Mouse (Mus musculus) limb, embryonic 11.5 days (tissue): ENCODE measurements around the gene Chd3. TPM values are rescaled to one million over a fixed set of nuclear protein-coding genes. Genes with fewer than 3 reads are reported as not detected.

Source experiments
- ATAC-seq: fragments of 200-750 bp; cut with Nextera tagmentation; 2 replicates; pipeline ENCODE4 v1.8.0; 2017; ENCODE audit warnings: low read depth; ENCODE audit not compliant: insufficient number of reproducible peaks, low FRiP score, low TSS enrichment
- DNase-seq: peaks from one replicate; pipeline ENCODE4 v3.0.0-alpha.2; 2015; ENCODE audit warnings: low spot score
- H3K27ac ChIP-seq: fragments of 300-500 bp; sonication (generic); replicated peaks from 2 replicates; pipeline ENCODE4 v1.5.1; 2014; ENCODE audit warnings: low read depth, mild to moderate bottlenecking, low read length
- H3K27me3 ChIP-seq: fragments of 300-500 bp; sonication (generic); 2 replicates; pipeline ENCODE4 v1.6.1; 2014; ENCODE audit warnings: mild to moderate bottlenecking, low read length, mixed read lengths; ENCODE audit not compliant: control insufficient read depth, insufficient read depth
- H3K36me3 ChIP-seq: fragments of 300-500 bp; sonication (generic); 2 replicates; pipeline ENCODE4 v1.6.1; 2014; ENCODE audit warnings: mild to moderate bottlenecking, low read length, moderate library complexity, mixed read lengths; ENCODE audit not compliant: control insufficient read depth, insufficient read depth
- H3K4me1 ChIP-seq: fragments of 300-500 bp; sonication (generic); 2 replicates; pipeline ENCODE4 v1.6.1; 2014; ENCODE audit warnings: low read length, mixed read lengths; ENCODE audit not compliant: control insufficient read depth, insufficient read depth
- H3K4me2 ChIP-seq: fragments of 300-500 bp; sonication (generic); 2 replicates; pipeline ENCODE4 v1.6.1; 2014; ENCODE audit warnings: low read depth, mild to moderate bottlenecking, moderate library complexity; ENCODE audit not compliant: severe bottlenecking
- H3K4me3 ChIP-seq: fragments of 300-500 bp; sonication (generic); 2 replicates; pipeline ENCODE4 v1.5.1; 2014; ENCODE audit warnings: low read depth, low read length
- H3K9ac ChIP-seq: fragments of 300-500 bp; sonication (generic); 2 replicates; pipeline ENCODE4 v1.6.1; 2014; ENCODE audit warnings: mild to moderate bottlenecking, low read length
- H3K9me3 ChIP-seq: fragments of 300-500 bp; sonication (generic); 2 replicates; pipeline ENCODE4 v1.6.1; 2016; ENCODE audit warnings: low read length; ENCODE audit not compliant: control insufficient read depth
- WGBS: fragments of 180-500 bp; shearing (Covaris S2); extraction: QIAGEN DNeasy Blood & Tissue Kit; methylation state at CpG from one replicate; pipeline ENCODE4 v1.1.7; 2014; 5-methylcytosine and 5-hydroxymethylcytosine counted together
- polyA plus RNA-seq: library from polyadenylated mRNA; unstranded; fragments of >200 nt; fragmentation: Nextera tagmentation; extraction: Ambion mirVana; gene quantifications from 2 replicates; pipeline ENCODE4 v1.2.1, GENCODE M21; 2014

The Chd3 gene
- polyA plus RNA-seq, 1 experiment from 2014 or later, result 58.6 TPM

DNA sequence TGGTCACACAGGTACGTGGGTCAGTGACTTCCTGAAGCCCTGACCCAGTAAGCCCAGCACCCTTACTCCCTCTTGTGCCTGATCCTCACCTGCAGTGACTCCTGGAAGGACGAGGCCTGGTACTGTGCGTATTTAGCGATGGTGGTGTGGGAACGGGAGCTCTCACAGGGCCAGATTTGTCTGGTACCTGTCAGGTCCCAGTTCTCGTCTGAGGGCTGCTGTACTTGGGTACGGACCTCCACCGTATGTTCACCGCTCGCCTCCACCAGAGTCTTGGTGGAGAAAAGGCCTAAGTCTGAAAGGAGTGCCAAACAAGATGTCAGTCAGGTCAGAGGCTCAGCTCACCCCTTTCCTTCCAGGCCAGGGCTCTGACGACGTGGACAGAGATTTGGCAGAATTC, 32.8 kb upstream of the Chd3 start:
- H3K36me3 ChIP-seq, result peaks cover 58% of the 10 kb centered on the region
- WGBS, result 84% methylated on average over 12 of the region's 12 CpGs
- H3K9ac ChIP-seq, result no peak overlapping the region
- ATAC-seq, result no peak
- peaks cover 37% of the 10 kb centered on the region for H3K4me1 ChIP-seq
- no peak overlapping the region for H3K27ac ChIP-seq
- no peaks in the 10 kb centered on the region for H3K27me3 ChIP-seq
- no peak overlapping the region for H3K4me3 ChIP-seq
- no peak overlapping the region for H3K4me2 ChIP-seq
- DNase-seq, result no peak
- no peaks in the 10 kb centered on the region for H3K9me3 ChIP-seq

DNA sequence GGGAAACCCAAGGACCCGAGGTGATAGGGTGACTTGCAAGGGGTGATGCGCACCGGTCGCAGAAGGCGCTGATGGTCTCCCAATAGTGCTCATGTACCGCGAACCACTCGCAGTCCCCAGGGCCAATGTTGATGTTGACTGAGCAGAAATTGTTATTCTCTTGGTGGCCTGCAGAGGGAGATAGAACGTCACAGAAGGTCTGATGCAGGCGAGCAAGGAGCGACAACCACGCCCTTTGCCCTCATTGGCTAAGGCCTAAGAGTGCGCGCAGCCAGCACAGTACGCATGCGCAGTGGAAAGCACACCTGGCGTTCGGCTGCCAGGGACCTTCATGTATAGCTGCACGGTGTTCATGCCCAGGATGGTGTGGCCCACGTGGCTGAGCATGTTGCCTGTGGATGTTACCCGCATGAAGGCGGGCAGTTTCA, 32.0 kb upstream of the Chd3 start:
- ATAC-seq (peak; percentile 67), DNase-seq (peak; percentile 92)
- Histone ChIP-seq H3K9ac (no peak overlapping the region; the same call in 1 of the 2 replicates), H3K4me1 (peaks cover 42% of the 10 kb centered on the region), H3K36me3 (peaks cover 52% of the 10 kb centered on the region), H3K27me3 (no peaks in the 10 kb centered on the region), H3K9me3 (no peaks in the 10 kb centered on the region), H3K4me3 (no peak overlapping the region), H3K4me2 (no peak overlapping the region), H3K27ac (no peak overlapping the region)
- WGBS, result 18% methylated on average over 22 of the region's 22 CpGs

- peak overlapping the region; percentile 47; the same call in 1 of the 2 replicates for H3K27ac ChIP-seq
- H3K4me2 ChIP-seq, result peak overlapping the region; percentile 29; the same call in 1 of the 2 replicates
- H3K36me3 ChIP-seq, result peaks cover 42% of the 10 kb centered on the region
- H3K4me3 ChIP-seq, result 0 out of 2 replicates have a peak overlapping the region, but pooled peaks have one; percentile 14
- peaks cover 42% of the 10 kb centered on the region for H3K4me1 ChIP-seq
- peak; percentile 32 for DNase-seq
- WGBS, result 73% methylated on average over 25 of the region's 25 CpGs
- no peak for ATAC-seq
- H3K27me3 ChIP-seq, result no peaks in the 10 kb centered on the region
- H3K9ac ChIP-seq, result peak overlapping the region; percentile 45
- no peaks in the 10 kb centered on the region for H3K9me3 ChIP-seq
Observed at GRCm38 (mm10) chr11:69400083-69400850, 31.1 kb upstream of the Chd3 start.

DNA sequence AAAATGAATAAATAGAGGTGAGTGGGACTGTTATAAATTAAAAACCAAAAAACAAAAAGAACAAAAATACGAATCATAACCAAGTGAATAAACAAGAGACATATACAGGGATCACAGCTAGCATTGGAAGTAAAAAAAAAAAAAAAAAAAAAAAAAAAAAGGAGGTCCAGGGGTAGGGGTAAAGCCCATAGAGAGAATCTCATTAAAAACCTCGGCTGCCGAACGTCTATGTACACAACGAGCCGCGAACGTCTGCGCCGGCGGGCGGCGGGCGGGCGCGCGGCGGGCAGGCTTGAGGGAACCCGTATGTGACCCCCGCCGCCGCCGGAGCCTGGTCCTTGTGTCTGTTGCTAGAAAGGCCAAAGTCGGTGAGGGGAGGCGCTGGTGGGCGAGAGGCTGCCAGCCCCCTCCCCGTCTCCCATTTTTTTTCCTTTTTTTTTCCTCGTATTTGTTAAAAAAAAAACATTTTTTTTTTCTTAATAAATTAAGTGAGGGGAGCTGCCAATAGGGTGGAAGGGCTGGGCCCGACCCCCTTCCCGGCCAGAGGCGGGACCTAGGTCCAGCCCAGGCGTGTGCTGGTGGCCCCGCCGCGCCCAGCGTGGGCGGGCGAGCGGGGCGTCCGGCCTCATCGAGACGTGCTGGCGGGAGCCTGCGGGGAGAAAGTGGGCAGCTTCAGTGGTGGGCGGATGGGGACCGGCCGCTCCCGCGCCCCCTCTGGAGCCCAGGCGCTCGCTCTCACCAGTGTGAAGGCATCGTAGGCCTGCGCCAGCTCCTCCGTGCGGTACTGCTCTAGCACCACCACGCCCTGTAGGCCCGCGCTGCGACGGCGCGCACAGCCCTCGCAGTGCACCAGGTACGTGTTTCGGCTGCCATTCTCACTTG, 30.2 kb upstream of the Chd3 start:
- Histone ChIP-seq H3K9ac (peak overlapping the region; percentile 45; the same call in 1 of the 2 replicates), H3K36me3 (peaks cover 35% of the 10 kb centered on the region), H3K27ac (peak overlapping the region; percentile 47; the same call in 1 of the 2 replicates), H3K4me2 (peak overlapping the region; percentile 29), H3K27me3 (no peaks in the 10 kb centered on the region), H3K9me3 (no peaks in the 10 kb centered on the region), H3K4me1 (peaks cover 42% of the 10 kb centered on the region), H3K4me3 (peak overlapping the region; percentile 14; the same call in 1 of the 2 replicates)
- 13% methylated on average over 66 of the region's 66 CpGs for WGBS
- ATAC-seq (no peak), DNase-seq (peak; percentile 69)

DNA sequence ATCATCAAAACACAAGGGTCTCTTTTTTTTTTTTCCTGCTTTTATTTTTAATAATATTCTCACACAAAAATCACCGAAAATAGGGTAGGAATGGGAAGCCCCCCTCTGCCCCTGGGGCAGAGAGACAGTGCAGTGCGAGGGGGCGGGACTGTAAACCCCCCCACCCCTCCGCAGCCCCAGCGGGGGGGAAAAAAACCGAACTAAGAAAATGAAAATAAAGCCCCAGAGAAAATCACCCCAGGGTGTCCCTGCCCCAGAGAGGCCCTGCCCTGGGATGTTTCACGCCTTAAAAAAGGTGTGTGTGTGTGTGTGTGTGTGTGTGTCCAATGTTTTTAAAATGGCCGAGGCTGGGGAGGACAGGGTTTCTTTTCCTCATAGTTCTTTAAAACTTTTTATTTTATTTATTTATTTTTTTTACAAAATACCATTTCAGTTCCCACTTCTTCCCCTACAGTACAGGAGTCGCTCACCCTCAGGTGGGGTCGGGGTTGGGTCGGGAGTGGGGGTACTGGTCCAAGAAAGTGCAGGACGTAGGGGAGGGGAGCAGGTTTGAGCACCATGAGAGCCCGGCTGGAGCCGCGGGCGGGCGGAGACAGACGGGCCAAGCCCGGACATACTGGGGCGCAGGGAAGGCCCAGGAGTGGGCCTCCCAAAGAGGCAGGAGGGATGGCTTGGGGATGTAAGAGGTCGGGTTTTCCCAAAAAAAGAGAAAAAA, 29.4 kb upstream of the Chd3 start:
- 14% methylated on average over 21 of the region's 21 CpGs for WGBS
- H3K27me3 ChIP-seq, result no peaks in the 10 kb centered on the region
- H3K9me3 ChIP-seq, result no peaks in the 10 kb centered on the region
- peaks cover 42% of the 10 kb centered on the region for H3K4me1 ChIP-seq
- H3K4me3 ChIP-seq, result 0 out of 2 replicates have a peak overlapping the region, but pooled peaks have one; percentile 62
- no peak overlapping the region for H3K27ac ChIP-seq
- no peak for ATAC-seq
- DNase-seq, result peak; percentile 45
- peaks cover 28% of the 10 kb centered on the region for H3K36me3 ChIP-seq
- H3K9ac ChIP-seq, result no peak overlapping the region; the same call in 1 of the 2 replicates
- H3K4me2 ChIP-seq, result peak overlapping the region; percentile 56

- Histone ChIP-seq H3K27me3 (no peaks in the 10 kb centered on the region), H3K9me3 (no peaks in the 10 kb centered on the region), H3K4me3 (peak within 1 kb of the TSS; percentile 62), H3K4me1 (peaks cover 42% of the 10 kb centered on the region), H3K9ac (peak within 1 kb of the TSS; percentile 67), H3K4me2 (peak within 1 kb of the TSS; percentile 80), H3K27ac (peak within 1 kb of the TSS; percentile 49), H3K36me3 (peaks cover 24% of the 10 kb centered on the region)
- WGBS, result 6% methylated on average over 16 of the region's 16 CpGs
- peak; percentile 32; the same call in 1 of the 2 replicates for ATAC-seq
- peak; percentile 73 for DNase-seq
Observed at GRCm38 (mm10) chr11:69398059-69398458, 28.9 kb upstream of the Chd3 start, which contains the start of gene Tmem88. Tmem88 (minus strand) TSS chr11:69398234.

DNA sequence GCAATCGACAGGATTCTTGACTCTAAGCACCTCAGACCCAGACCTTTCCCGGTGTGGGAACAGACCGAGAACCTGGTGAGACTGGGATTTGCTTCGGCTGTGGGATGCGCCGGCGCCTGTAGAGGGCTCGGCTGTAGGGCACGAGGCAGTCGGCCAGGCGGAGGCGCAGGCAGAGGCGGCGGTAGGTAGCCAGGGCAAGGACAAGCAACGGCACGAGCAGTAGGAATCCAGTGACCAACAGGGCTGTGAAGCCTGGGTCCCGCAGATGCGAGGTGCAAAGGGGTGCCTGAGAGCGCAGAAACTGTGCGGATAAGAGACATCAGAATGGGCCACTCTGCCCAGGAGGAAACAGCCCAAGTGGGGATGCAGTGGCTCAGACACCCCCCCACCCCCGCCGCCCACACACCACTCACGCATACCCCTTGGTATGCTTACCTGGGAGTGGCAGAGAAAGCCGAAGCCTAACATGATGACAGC, 28.4 kb upstream of the Chd3 start:
- peak overlapping the region; percentile 62 for H3K4me3 ChIP-seq
- peaks cover 42% of the 10 kb centered on the region for H3K4me1 ChIP-seq
- peak overlapping the region; percentile 56 for H3K4me2 ChIP-seq
- peak overlapping the region; percentile 49 for H3K27ac ChIP-seq
- DNase-seq (peak; percentile 63), ATAC-seq (no peak)
- H3K36me3 ChIP-seq, result peaks cover 24% of the 10 kb centered on the region
- no peaks in the 10 kb centered on the region for H3K27me3 ChIP-seq
- 11% methylated on average over 24 of the region's 24 CpGs for WGBS
- peak overlapping the region; percentile 67 for H3K9ac ChIP-seq
- no peaks in the 10 kb centered on the region for H3K9me3 ChIP-seq
